Mouse (Mus musculus) midbrain, embryonic 11.5 days (tissue): ENCODE measurements at regions not wholly inside any gene's neighbourhood (a gene's known extent, or its start where the extent isn't known, plus 50 kb on each side); places are given as distances from the start of the nearest gene placed in this dataset.

ENCODE experiments used
- ATAC-seq: fragments of 200-750 bp; cut with Nextera tagmentation; 2 replicates; pipeline ENCODE4 v1.8.0; 2017; ENCODE audit warnings: moderate TSS enrichment, moderate library complexity; ENCODE audit not compliant: low FRiP score
- DNase-seq: peaks from one replicate; pipeline ENCODE4 v3.0.0; 2015; ENCODE audit warnings: low spot score; ENCODE audit errors: missing footprints
- H3K27ac ChIP-seq: fragments of 300-500 bp; sonication (generic); 2 replicates; pipeline ENCODE4 v1.5.1; 2014; ENCODE audit warnings: low read depth, low read length
- H3K27me3 ChIP-seq: fragments of 300-500 bp; sonication (generic); 2 replicates; pipeline ENCODE4 v1.6.1; 2014; ENCODE audit warnings: mild to moderate bottlenecking, low read length, moderate library complexity, mixed read lengths; ENCODE audit not compliant: control insufficient read depth, insufficient read depth
- H3K36me3 ChIP-seq: fragments of 300-500 bp; sonication (generic); 2 replicates; pipeline ENCODE4 v1.6.1; 2014; ENCODE audit warnings: mild to moderate bottlenecking, low read length, moderate library complexity, mixed read lengths; ENCODE audit not compliant: control insufficient read depth, insufficient read depth
- H3K4me1 ChIP-seq: fragments of 300-500 bp; sonication (generic); 2 replicates; pipeline ENCODE4 v1.6.1; 2014; ENCODE audit warnings: low read length; ENCODE audit not compliant: control insufficient read depth, insufficient read depth
- H3K4me2 ChIP-seq: fragments of 300-500 bp; sonication (generic); 2 replicates; pipeline ENCODE4 v1.6.1; 2014; ENCODE audit warnings: mild to moderate bottlenecking, moderate library complexity
- H3K4me3 ChIP-seq: fragments of 300-500 bp; sonication (generic); 2 replicates; pipeline ENCODE4 v1.5.1; 2014; ENCODE audit warnings: low read depth, low read length
- H3K9ac ChIP-seq: fragments of 300-500 bp; sonication (generic); 2 replicates; pipeline ENCODE4 v1.6.1; 2014; ENCODE audit warnings: low read length
- H3K9me3 ChIP-seq: fragments of 300-500 bp; sonication (generic); 2 replicates; pipeline ENCODE4 v1.6.1; 2016; ENCODE audit warnings: low read length; ENCODE audit not compliant: control insufficient read depth
- WGBS: fragments of 180-500 bp; shearing (Covaris S2); extraction: QIAGEN DNeasy Blood & Tissue Kit; methylation state at CpG from one replicate; pipeline ENCODE4 v1.1.7; 2014; 5-methylcytosine and 5-hydroxymethylcytosine counted together

DNA sequence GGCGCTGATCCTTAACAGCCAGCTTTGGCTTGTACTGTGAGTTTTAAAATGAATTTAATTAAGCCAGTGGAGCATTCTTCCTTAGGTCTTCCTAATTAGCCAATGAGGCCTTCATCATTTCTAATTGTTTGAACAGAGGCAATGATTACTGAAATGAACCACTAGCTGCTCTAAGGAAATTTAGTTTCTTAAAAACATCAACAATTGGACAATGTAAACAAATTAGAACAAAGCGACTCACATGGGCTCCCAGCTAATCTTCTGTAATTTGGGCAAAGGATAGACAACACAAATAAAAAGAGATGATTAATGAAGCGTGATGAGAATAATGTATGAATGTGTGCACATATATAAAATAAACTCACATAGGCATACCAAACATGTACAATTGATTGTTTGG is 1011.4 kb upstream of the Igfbp7 start:
- no peaks in the 10 kb centered on the region for H3K36me3 ChIP-seq
- H3K4me3 ChIP-seq = no peak overlapping the region
- no peak overlapping the region for H3K9ac ChIP-seq
- no peak for ATAC-seq
- peak; percentile 23 for DNase-seq
- no peak overlapping the region for H3K27ac ChIP-seq
- H3K4me2 ChIP-seq = no peak overlapping the region
- H3K9me3 ChIP-seq = no peaks in the 10 kb centered on the region
- H3K4me1 ChIP-seq = no peaks in the 10 kb centered on the region
- no peaks in the 10 kb centered on the region for H3K27me3 ChIP-seq
- WGBS = 86% methylated on average over 3 of the region's 3 CpGs

DNA sequence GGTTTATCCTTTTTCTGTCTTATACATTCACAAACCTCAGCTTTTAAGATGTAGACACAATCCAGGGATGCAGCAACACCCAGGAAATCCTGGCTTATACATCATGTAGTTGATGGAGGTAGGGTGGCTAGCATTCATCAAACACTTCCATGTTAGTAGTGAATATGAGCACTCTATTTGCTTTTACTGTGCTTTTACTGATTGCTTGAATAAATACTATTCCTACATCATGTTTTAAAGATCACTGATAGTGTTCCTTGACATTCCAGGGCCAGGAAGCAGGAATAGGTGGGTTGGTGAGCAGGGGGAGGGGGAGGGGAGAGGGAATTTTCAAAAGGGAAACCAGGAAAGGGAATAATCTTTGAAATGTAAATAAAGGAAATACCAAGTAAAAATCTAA is 998.5 kb upstream of the Igfbp7 start:
- H3K27me3 ChIP-seq = no peaks in the 10 kb centered on the region
- no peaks in the 10 kb centered on the region for H3K36me3 ChIP-seq
- no peak overlapping the region for H3K27ac ChIP-seq
- no peak overlapping the region for H3K9ac ChIP-seq
- no peak for DNase-seq
- no peak overlapping the region for H3K4me2 ChIP-seq
- no peak for ATAC-seq
- no peaks in the 10 kb centered on the region for H3K9me3 ChIP-seq
- no peaks in the 10 kb centered on the region for H3K4me1 ChIP-seq
- H3K4me3 ChIP-seq = no peak overlapping the region

DNA sequence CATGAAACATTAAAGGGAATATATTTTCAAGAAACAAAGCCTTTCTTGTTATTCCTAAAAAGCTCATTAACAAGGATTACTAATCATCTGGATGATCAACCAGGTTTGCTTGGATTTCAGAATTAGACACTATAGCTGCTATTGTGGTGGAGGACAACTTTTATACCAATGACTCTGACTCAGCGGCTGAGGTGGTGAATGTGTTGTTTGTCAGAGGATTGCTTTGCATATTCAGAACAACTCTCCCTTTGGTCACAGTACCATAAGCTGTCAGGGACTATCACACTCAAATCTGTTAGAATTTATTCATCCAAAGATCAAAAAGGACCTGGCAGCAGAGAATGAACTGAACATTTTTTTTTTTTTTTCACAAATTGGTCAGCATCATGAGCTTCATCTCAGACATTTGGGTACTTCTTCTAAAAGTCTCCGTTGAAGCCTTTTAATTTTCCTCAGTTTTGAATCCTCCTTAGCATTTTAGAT is 994.4 kb upstream of the Igfbp7 start:
- ATAC-seq = peak; percentile 63; the same call in 1 of the 2 replicates
- Histone ChIP-seq H3K9me3 (no peaks in the 10 kb centered on the region), H3K36me3 (no peaks in the 10 kb centered on the region), H3K4me1 (no peaks in the 10 kb centered on the region), H3K9ac (no peak overlapping the region), H3K4me2 (no peak overlapping the region), H3K27ac (no peak overlapping the region), H3K27me3 (no peaks in the 10 kb centered on the region), H3K4me3 (no peak overlapping the region)
- peak; percentile 68 for DNase-seq
- 65% methylated on average over 2 of the region's 2 CpGs for WGBS

DNA sequence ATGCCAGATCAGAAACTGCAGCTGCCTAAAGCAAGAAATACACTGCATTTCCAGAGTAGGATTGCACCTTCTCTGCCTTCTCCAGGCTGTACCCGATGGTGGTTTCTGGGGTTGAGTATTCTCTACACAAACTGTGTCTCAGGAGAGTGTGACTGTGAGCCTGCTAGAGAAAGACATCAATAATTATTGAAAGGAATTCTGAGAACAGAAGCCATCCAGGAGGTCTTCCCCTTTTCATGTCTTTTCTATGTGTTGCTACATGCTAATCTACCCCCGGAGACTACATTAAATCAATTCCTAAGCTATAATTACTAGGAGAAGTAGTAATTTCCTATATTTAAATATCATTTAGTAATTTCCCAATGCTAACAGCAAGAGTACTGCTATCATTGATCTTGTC is 985.5 kb upstream of the Igfbp7 start:
- Histone ChIP-seq H3K9me3 (no peaks in the 10 kb centered on the region), H3K4me1 (no peaks in the 10 kb centered on the region), H3K27ac (no peak overlapping the region), H3K27me3 (no peaks in the 10 kb centered on the region), H3K36me3 (no peaks in the 10 kb centered on the region), H3K4me2 (no peak overlapping the region), H3K9ac (no peak overlapping the region), H3K4me3 (no peak overlapping the region)
- ATAC-seq (no peak), DNase-seq (no peak)
- 76% methylated on average over 2 of the region's 2 CpGs for WGBS
